Mouse (Mus musculus) bone marrow, adult 2 months (tissue): ENCODE measurements around the gene Gm3625.

Experiments used
- CTCF ChIP-seq: fragments of 200-500 bp; IDR thresholded peaks from 2 replicates; pipeline ENCODE4 v1.5.1; 2011; ENCODE audit warnings: low read length, control low read depth; ENCODE audit not compliant: control insufficient read depth, insufficient read depth
- POLR2A ChIP-seq: fragments of 200-500 bp; IDR thresholded peaks from 2 replicates; pipeline ENCODE4 v1.6.1; 2011; ENCODE audit warnings: low read depth, mild to moderate bottlenecking, control low read depth, low read length, borderline replicate concordance; ENCODE audit not compliant: control insufficient read depth

- TF ChIP-seq POLR2A (no peak), CTCF (no peak)
Observed at GRCm38 (mm10) chr12:4555451-4555850, 37.3 kb downstream of the Gm3625 start.
